Mouse (Mus musculus) frontal cortex, adult (tissue): ENCODE results near the gene Zmynd12.

Source experiments
- ATAC-seq: cut with Nextera tagmentation; 2 replicates; pipeline ENCODE4 v1.9.2; 2017; ENCODE audit warnings: mild to moderate bottlenecking, moderate library complexity, mixed read lengths; ENCODE audit not compliant: low TSS enrichment

The Zmynd12 gene

GRCm38 (mm10) chr4:119512731-119513141 lies 90.1 kb downstream of the Zmynd12 start:
- ATAC-seq = no peak
